Mouse (Mus musculus): Measurements from ENCODE around the gene Cfap61.

Cfap61 gene

DNA sequence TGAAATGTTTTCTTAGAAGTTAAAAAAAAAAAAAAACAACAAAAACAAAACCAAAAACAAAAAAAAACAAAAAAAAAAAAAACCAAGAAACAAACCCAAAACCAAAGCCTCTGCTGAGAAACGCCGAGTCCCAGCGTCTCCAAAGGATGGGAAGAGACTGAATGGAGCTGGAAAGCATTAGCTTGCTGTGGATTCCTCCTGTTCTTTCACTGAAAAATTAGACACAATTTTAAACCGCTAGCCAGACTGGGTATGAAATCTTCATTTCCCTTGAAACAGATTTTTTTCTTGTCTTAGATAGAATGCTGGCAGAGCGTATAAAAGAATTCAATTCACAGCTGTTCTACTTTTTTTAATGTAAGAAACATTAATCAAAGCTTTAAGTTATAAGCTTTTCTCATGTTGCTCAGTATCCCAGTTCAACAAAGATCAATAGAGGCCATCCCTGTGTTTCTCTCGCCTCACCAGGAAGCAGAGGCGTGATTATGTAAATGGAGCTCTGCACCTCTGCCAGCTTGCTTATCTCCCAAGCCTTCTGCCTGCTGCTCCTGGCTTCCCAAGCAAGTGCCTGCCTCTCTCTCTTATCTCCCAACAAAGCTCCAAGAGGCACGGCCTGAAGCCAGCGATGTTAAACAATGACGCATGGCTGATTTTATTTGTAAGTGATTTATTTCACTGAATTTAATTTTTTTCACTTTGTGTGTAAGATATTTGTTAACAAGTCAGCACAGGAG is 324.3 kb downstream of the Cfap61 start:
- in situ Hi-C loops (cut with MboI; ENCODE audit: low pct_unique_long_range_greater_than_20kb in 1 of 2, low sequenced_read_pairs in 2 of 2, unreplicated experiment in 1 of 2), result no loop called here

DNA sequence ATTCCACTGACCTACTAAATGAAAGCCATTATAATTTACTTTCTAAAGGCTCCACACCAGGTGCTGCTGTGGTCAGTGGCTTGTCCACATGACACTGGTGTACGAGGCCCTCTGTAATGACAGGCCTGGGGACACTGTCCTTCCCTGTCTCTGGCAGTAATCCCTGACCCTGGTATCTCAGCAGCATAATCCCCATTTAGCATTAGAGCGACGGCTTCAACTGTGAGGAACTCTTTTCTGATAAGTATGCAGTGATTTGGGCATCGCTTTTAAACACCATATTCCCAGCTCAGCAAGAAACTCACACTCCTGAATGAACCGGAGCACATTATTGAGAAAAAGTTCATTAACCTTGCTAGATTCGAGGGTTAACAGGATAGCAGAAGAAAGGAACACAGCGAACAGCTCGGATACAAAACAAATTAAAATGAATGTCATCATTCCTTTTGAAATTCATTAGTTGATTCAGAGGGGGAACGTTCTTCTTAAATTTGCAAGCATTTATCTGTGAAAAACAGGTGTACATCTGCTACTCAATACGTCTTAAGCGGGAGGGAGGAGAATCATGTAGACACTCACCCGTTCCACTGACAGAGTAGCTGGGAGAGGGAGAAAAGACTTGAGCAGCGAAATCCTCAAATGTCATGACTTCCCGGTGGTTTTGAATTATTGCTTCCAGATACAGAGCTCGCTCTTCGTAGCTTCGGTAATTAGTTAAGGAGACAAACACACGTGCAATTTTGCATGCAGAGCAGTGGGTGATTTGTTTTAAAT is 325.4 kb downstream of the Cfap61 start:
- in situ Hi-C loops (cut with MboI; ENCODE audit: low pct_unique_long_range_greater_than_20kb in 1 of 2, low sequenced_read_pairs in 2 of 2, unreplicated experiment in 1 of 2), result no loop called here

DNA sequence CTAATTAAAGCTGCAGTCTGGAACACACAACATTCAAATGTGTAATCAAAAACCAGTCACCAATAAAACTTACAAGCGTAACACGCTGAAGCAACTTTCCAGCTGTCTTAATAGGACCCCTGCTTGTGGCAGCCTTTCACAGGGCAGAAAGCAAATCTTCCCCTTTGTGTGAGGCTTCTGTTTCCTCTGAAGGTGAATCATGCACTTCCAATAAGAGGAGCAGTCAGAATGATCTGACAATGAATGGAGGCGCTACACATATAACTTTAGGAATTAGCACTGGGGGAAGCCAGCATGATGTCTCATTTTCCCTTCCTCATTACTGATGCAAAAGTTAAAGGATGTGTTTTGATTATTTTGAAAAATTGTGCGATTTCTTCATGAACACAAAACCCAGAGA is 326.6 kb downstream of the Cfap61 start:
- in situ Hi-C loops (cut with MboI; ENCODE audit: low pct_unique_long_range_greater_than_20kb in 1 of 2, low sequenced_read_pairs in 2 of 2, unreplicated experiment in 1 of 2), result no loop called here

GRCm38 (mm10) chr2:146262215-146262614 is 327.6 kb downstream of the Cfap61 start:
- in situ Hi-C loops (cut with MboI; ENCODE audit: low pct_unique_long_range_greater_than_20kb in 1 of 2, low sequenced_read_pairs in 2 of 2, unreplicated experiment in 1 of 2), result no loop called here

GRCm38 (mm10) chr2:146262966-146263365 is 328.4 kb downstream of the Cfap61 start:
- in situ Hi-C loops (cut with MboI; ENCODE audit: low pct_unique_long_range_greater_than_20kb in 1 of 2, low sequenced_read_pairs in 2 of 2, unreplicated experiment in 1 of 2), result no loop called here
